Mouse (Mus musculus) intestine, embryonic 14.5 days (tissue): ENCODE data around the gene Akap7. TPM values are rescaled to one million over a fixed set of nuclear protein-coding genes. Genes with fewer than 3 reads are reported as not detected.
"Not testable (repeated sequence)": the region's sequence is repeated elsewhere in the genome, so short reads cannot be mapped to it uniquely, and the experiment has no call there.

Experiments used
- ATAC-seq: fragments of 200-750 bp; cut with Nextera tagmentation; replicated peaks from 2 replicates; pipeline ENCODE4 v1.8.0; 2017; ENCODE audit warnings: low read depth, moderate number of reproducible peaks, moderate TSS enrichment, moderate library complexity; ENCODE audit not compliant: low FRiP score, low TSS enrichment
- DNase-seq: peaks from one replicate; pipeline ENCODE4 v3.0.0-alpha.2; 2018; ENCODE audit warnings: low spot score
- H3K27ac ChIP-seq: fragments of 300-500 bp; sonication (generic); 2 replicates; pipeline ENCODE4 v1.5.1; 2014; ENCODE audit warnings: low read depth, mild to moderate bottlenecking, control low read depth
- H3K27me3 ChIP-seq: fragments of 300-500 bp; sonication (generic); replicated peaks from 2 replicates; pipeline ENCODE4 v1.6.1; 2014; ENCODE audit warnings: low read length, control low read depth; ENCODE audit not compliant: control insufficient read depth, insufficient read depth
- H3K36me3 ChIP-seq: fragments of 300-500 bp; sonication (generic); 2 replicates; pipeline ENCODE4 v1.6.1; 2014; ENCODE audit warnings: low read length, control low read depth; ENCODE audit not compliant: control insufficient read depth, insufficient read depth
- H3K4me1 ChIP-seq: fragments of 300-500 bp; sonication (generic); replicated peaks from 2 replicates; pipeline ENCODE4 v1.6.1; 2014; ENCODE audit warnings: low read length, control low read depth, mixed read lengths; ENCODE audit not compliant: control insufficient read depth, insufficient read depth
- H3K4me2 ChIP-seq: fragments of 300-500 bp; sonication (generic); 2 replicates; pipeline ENCODE4 v1.6.1; 2014; ENCODE audit warnings: low read length
- H3K4me3 ChIP-seq: fragments of 300-500 bp; sonication (generic); 2 replicates; pipeline ENCODE4 v1.5.1; 2014; ENCODE audit warnings: low read depth, low read length, control low read depth, mixed read lengths
- H3K9ac ChIP-seq: fragments of 300-500 bp; sonication (generic); 2 replicates; pipeline ENCODE4 v1.6.1; 2014; ENCODE audit warnings: mild to moderate bottlenecking, low read length
- H3K9me3 ChIP-seq: fragments of 300-500 bp; sonication (generic); 2 replicates; pipeline ENCODE4 v1.6.1; 2016; ENCODE audit warnings: low read length, control low read depth; ENCODE audit not compliant: control insufficient read depth
- WGBS: fragments of 180-500 bp; shearing (Covaris S2); extraction: QIAGEN DNeasy Blood & Tissue Kit; methylation state at CpG from one replicate; pipeline ENCODE4 v1.1.7; 2014; 5-methylcytosine and 5-hydroxymethylcytosine counted together
- polyA plus RNA-seq: library from polyadenylated mRNA; unstranded; fragments of >200 nt; fragmentation: Nextera tagmentation; extraction: Ambion mirVana; gene quantifications from 2 replicates; pipeline ENCODE4 v1.2.1, GENCODE M21; 2014

Akap7 gene
- polyA plus RNA-seq, 1 experiment from 2014 or later, result 36.4 TPM

- H3K27ac ChIP-seq, ATAC-seq, H3K9me3 ChIP-seq, H3K4me1 ChIP-seq, H3K36me3 ChIP-seq, DNase-seq, H3K9ac ChIP-seq, H3K4me2 ChIP-seq, H3K27me3 ChIP-seq, H3K4me3 ChIP-seq: not testable (repeated sequence)
- 34% methylated on average over 3 of the region's 3 CpGs for WGBS
Measured at GRCm38 (mm10) chr10:25163510-25163909, 144.2 kb downstream of the Akap7 start.

GRCm38 (mm10) chr10:25161701-25162100, 146.0 kb downstream of the Akap7 start:
- Histone ChIP-seq H3K27ac (no peak overlapping the region), H3K9ac (no peak overlapping the region), H3K4me2 (no peak overlapping the region), H3K27me3 (no peaks in the 10 kb centered on the region), H3K4me1 (no peaks in the 10 kb centered on the region), H3K4me3 (no peak overlapping the region), H3K9me3 (no peaks in the 10 kb centered on the region), H3K36me3 (no peaks in the 10 kb centered on the region)
- no peak for ATAC-seq
- no peak for DNase-seq
- 60% methylated on average over 2 of the region's 2 CpGs for WGBS

- Histone ChIP-seq H3K27ac (no peak overlapping the region), H3K4me2 (no peak overlapping the region), H3K27me3 (no peaks in the 10 kb centered on the region), H3K36me3 (no peaks in the 10 kb centered on the region), H3K9ac (no peak overlapping the region), H3K4me1 (no peaks in the 10 kb centered on the region), H3K9me3 (no peaks in the 10 kb centered on the region), H3K4me3 (no peak overlapping the region)
- DNase-seq, result no peak
- 87% methylated on average over 5 of the region's 5 CpGs for WGBS
- ATAC-seq, result no peak
Measured at GRCm38 (mm10) chr10:25158651-25159050, 149.0 kb downstream of the Akap7 start.

- Histone ChIP-seq H3K27me3 (no peaks in the 10 kb centered on the region), H3K27ac (no peak overlapping the region), H3K4me3 (no peak overlapping the region), H3K4me2 (no peak overlapping the region), H3K9ac (no peak overlapping the region), H3K9me3 (no peaks in the 10 kb centered on the region), H3K36me3 (no peaks in the 10 kb centered on the region), H3K4me1 (no peaks in the 10 kb centered on the region)
- ATAC-seq (no peak), DNase-seq (no peak)
Measured at GRCm38 (mm10) chr10:25157339-25157738, 150.3 kb downstream of the Akap7 start.

- Histone ChIP-seq H3K36me3 (no peaks in the 10 kb centered on the region), H3K9me3 (no peaks in the 10 kb centered on the region), H3K27ac (no peak overlapping the region), H3K4me2 (no peak overlapping the region), H3K9ac (no peak overlapping the region), H3K27me3 (no peaks in the 10 kb centered on the region), H3K4me3 (no peak overlapping the region), H3K4me1 (no peaks in the 10 kb centered on the region)
- WGBS, result 64% methylated on average over 6 of the region's 6 CpGs
- ATAC-seq (no peak), DNase-seq (no peak)
Measured at GRCm38 (mm10) chr10:25154225-25154624, 153.4 kb downstream of the Akap7 start.

GRCm38 (mm10) chr10:25151172-25151800, 156.4 kb downstream of the Akap7 start:
- DNase-seq, result no peak
- Histone ChIP-seq H3K36me3 (no peaks in the 10 kb centered on the region), H3K4me2 (no peak overlapping the region), H3K9ac (no peak overlapping the region), H3K4me3 (no peak overlapping the region), H3K27me3 (no peaks in the 10 kb centered on the region), H3K9me3 (no peaks in the 10 kb centered on the region), H3K4me1 (no peaks in the 10 kb centered on the region), H3K27ac (no peak overlapping the region)
- WGBS, result 90% methylated on average over 7 of the region's 7 CpGs
- ATAC-seq, result no peak

- H3K9ac ChIP-seq, result no peak overlapping the region
- no peaks in the 10 kb centered on the region for H3K4me1 ChIP-seq
- ATAC-seq, result no peak
- H3K27ac ChIP-seq, result no peak overlapping the region
- no peak overlapping the region for H3K4me3 ChIP-seq
- H3K4me2 ChIP-seq, result 0 out of 2 replicates have a peak overlapping the region, but pooled peaks have one; percentile 6
- WGBS, result 76% methylated on average over 12 of the region's 12 CpGs
- H3K9me3 ChIP-seq, result no peaks in the 10 kb centered on the region
- DNase-seq, result no peak
- H3K36me3 ChIP-seq, result no peaks in the 10 kb centered on the region
- H3K27me3 ChIP-seq, result no peaks in the 10 kb centered on the region
Measured at GRCm38 (mm10) chr10:25145851-25146250, 161.8 kb downstream of the Akap7 start.

- H3K27ac ChIP-seq, result no peak overlapping the region
- no peak for DNase-seq
- no peaks in the 10 kb centered on the region for H3K36me3 ChIP-seq
- H3K27me3 ChIP-seq, result no peaks in the 10 kb centered on the region
- ATAC-seq, result no peak
- no peak overlapping the region for H3K4me3 ChIP-seq
- H3K4me1 ChIP-seq, result 0 out of 2 replicates have a peak, but pooled peaks cover under 1% of the 10 kb centered on the region
- H3K9me3 ChIP-seq, result no peaks in the 10 kb centered on the region
- 78% methylated on average over 18 of the region's 18 CpGs for WGBS
- 0 out of 2 replicates have a peak overlapping the region, but pooled peaks have one; percentile 6 for H3K4me2 ChIP-seq
- H3K9ac ChIP-seq, result no peak overlapping the region
Measured at GRCm38 (mm10) chr10:25144787-25145761, 162.6 kb downstream of the Akap7 start.
